Mouse (Mus musculus) intestine, embryonic 16.5 days (tissue): ENCODE data around the gene Gm49673. TPM values are rescaled to one million over a fixed set of nuclear protein-coding genes. Genes with fewer than 3 reads are reported as not detected.
A peak's percentile ranks its signal among the peaks of the same experiment; 100 is the strongest.
"Not testable (repeated sequence)": the region's sequence is repeated elsewhere in the genome, so short reads cannot be mapped to it uniquely, and the experiment has no call there.

Experiments
- ATAC-seq: fragments of 200-750 bp; cut with Nextera tagmentation; 2 replicates; pipeline ENCODE4 v1.8.0; 2017; ENCODE audit warnings: moderate TSS enrichment, moderate library complexity
- H3K27ac ChIP-seq: fragments of 300-500 bp; sonication (generic); 2 replicates; pipeline ENCODE4 v1.5.1; 2014; ENCODE audit warnings: mild to moderate bottlenecking, low read length
- H3K27me3 ChIP-seq: fragments of 300-500 bp; sonication (generic); replicated peaks from 2 replicates; pipeline ENCODE4 v1.6.1; 2014; ENCODE audit warnings: low read length, control low read depth, mixed read lengths; ENCODE audit not compliant: control insufficient read depth, insufficient read depth
- H3K36me3 ChIP-seq: fragments of 300-500 bp; sonication (generic); 2 replicates; pipeline ENCODE4 v1.6.1; 2014; ENCODE audit warnings: low read length, control low read depth; ENCODE audit not compliant: control insufficient read depth, insufficient read depth
- H3K4me1 ChIP-seq: fragments of 300-500 bp; sonication (generic); 2 replicates; pipeline ENCODE4 v1.6.1; 2014; ENCODE audit warnings: low read length, control low read depth, mixed read lengths; ENCODE audit not compliant: control insufficient read depth, insufficient read depth
- H3K4me2 ChIP-seq: fragments of 300-500 bp; sonication (generic); 2 replicates; pipeline ENCODE4 v1.6.1; 2014; ENCODE audit warnings: low read depth, low read length, control low read depth
- H3K4me3 ChIP-seq: fragments of 300-500 bp; sonication (generic); 2 replicates; pipeline ENCODE4 v1.5.1; 2014; ENCODE audit warnings: mild to moderate bottlenecking, low read length
- H3K9ac ChIP-seq: fragments of 300-500 bp; sonication (generic); 2 replicates; pipeline ENCODE4 v1.6.1; 2014; ENCODE audit warnings: low read depth, low read length
- H3K9me3 ChIP-seq: fragments of 300-500 bp; sonication (generic); 2 replicates; pipeline ENCODE4 v1.6.1; 2016; ENCODE audit warnings: low read length, control low read depth; ENCODE audit not compliant: control insufficient read depth
- WGBS: fragments of 180-500 bp; shearing (Covaris S2); extraction: QIAGEN DNeasy Blood & Tissue Kit; methylation state at CpG from one replicate; pipeline ENCODE4 v1.1.7; 2014; 5-methylcytosine and 5-hydroxymethylcytosine counted together
- polyA plus RNA-seq: library from polyadenylated mRNA; unstranded; fragments of >200 nt; fragmentation: Nextera tagmentation; extraction: Ambion mirVana; gene quantifications from 2 replicates; pipeline ENCODE4 v1.2.1, GENCODE M21; 2015

The Gm49673 gene
- polyA plus RNA-seq, 1 experiment from 2014 or later = not detected

DNA sequence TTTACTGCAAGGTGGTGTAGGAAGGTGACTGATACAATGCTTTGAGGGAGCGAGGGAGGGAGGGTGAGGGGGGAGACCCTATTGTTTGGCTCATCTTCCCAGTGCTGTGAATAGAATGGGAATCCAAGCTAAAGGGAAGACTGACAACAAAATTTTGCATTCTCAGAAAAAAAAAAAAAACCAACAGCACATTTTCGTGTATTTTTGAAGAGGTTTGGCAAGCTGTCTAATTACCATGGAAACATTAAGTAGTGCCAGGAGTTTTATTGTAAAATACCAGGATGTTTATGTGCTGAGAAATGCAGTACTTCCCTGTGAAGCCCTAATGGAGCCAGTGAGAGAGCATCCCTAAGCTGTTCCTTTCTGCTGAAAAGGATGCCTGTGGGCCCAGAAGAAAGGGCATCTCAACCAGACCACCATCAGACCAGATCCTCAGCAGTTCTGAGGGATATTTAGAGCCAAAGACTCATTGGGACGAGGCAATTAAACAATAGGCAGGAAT, 90.9 kb downstream of the Gm49673 start:
- not testable (repeated sequence) for H3K4me2 ChIP-seq, H3K36me3 ChIP-seq, H3K27ac ChIP-seq, H3K4me3 ChIP-seq, H3K4me1 ChIP-seq, ATAC-seq, H3K27me3 ChIP-seq, H3K9me3 ChIP-seq, H3K9ac ChIP-seq
- 64% methylated on average over 2 of the region's 3 CpGs for WGBS

- H3K27me3 ChIP-seq, H3K4me2 ChIP-seq, H3K4me1 ChIP-seq, H3K9ac ChIP-seq, ATAC-seq, H3K4me3 ChIP-seq, H3K9me3 ChIP-seq, H3K36me3 ChIP-seq, H3K27ac ChIP-seq: not testable (repeated sequence)
- 75% methylated on average over 4 of the region's 6 CpGs for WGBS
These were observed 91.5 kb downstream of the Gm49673 start for GRCm38 (mm10) chr17:8055919-8056589.

DNA sequence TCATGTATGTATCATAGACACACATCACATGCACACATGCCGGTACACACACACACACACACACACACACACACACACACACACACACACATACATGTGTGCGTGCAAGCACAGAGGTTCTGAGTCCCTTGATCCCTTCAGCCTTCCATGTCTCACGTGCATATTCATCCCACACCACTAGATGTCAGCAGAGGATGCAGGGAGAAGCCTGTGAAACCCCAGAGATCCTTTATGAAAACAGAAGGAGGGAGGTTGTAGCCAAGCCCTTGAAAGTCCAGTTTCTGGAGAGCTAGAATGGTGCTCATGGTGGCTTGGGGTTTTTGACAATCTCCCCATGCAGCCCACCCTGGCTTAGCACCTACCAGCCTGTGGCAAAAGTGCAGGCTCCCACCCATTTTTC, 96.3 kb downstream of the Gm49673 start:
- not testable (repeated sequence) for H3K36me3 ChIP-seq, H3K4me2 ChIP-seq, H3K27me3 ChIP-seq, H3K4me1 ChIP-seq, H3K27ac ChIP-seq, H3K4me3 ChIP-seq, H3K9me3 ChIP-seq, H3K9ac ChIP-seq
- 34% methylated on average over 3 of the region's 3 CpGs for WGBS
- ATAC-seq = peak; percentile 36

DNA sequence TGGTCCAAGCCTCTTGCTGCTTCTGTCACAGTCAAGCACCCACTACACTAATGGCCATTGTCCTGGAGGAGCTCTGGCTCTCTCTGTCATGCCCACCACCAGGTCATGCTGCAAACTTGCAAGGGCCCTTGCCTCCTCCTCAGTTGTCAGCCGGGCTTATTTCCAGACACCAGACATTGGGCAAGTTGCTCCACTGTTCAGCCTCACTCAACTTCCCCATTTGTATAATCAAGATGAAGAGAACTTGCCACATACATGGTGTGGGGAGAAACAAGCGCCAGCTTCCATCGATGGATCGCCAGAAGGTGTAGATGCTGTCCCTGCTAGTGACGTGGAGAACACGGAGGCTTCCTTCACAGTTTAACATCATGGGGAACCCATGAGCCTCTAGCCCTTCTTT, 97.4 kb downstream of the Gm49673 start:
- not testable (repeated sequence) for H3K27me3 ChIP-seq, H3K4me1 ChIP-seq, H3K4me2 ChIP-seq, H3K9me3 ChIP-seq, ATAC-seq, H3K27ac ChIP-seq, H3K36me3 ChIP-seq, H3K4me3 ChIP-seq, H3K9ac ChIP-seq
- 88% methylated on average over 5 of the region's 6 CpGs for WGBS

DNA sequence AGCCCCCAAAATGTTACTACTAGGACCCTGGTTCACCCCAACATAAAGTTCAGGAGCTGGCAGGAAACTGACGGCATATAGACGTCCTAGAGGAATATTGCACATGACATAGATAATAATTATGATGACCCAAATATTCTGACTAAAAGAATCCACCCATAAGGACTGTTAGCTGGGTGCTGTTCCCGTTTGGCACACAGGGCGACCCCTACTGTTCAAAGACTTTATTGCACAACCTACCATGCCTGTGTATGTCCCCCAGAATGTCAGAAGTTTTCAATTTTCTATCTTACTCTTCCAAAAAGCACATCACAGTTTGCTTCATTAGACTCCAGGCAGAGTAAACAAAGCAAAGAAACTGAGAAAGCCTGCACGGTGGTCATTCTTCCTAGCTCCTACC, 101.4 kb downstream of the Gm49673 start:
- H3K36me3 ChIP-seq, H3K9me3 ChIP-seq, H3K9ac ChIP-seq, H3K27me3 ChIP-seq, H3K4me2 ChIP-seq, H3K27ac ChIP-seq, H3K4me3 ChIP-seq, ATAC-seq, H3K4me1 ChIP-seq: not testable (repeated sequence)
- 3% methylated on average over 2 of the region's 5 CpGs for WGBS

DNA sequence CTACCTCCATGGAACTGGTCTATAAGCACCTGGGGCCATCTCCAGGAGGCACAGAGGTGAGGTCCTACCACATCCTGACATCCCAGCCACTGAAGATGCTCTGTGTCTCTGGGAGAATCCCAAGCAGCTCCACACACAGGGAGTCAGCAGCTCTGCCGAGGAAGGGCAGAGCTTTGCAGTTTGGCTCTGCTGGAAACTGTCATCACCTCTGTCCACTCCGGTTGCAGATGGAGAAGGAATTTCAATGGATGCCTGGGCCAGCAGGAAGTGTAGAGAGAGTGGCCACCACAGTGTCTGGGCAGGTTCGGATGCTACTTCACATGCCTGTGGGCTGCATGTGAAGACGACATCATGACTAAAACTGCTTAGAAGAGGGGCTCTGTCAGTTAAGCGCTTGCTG, 106.4 kb downstream of the Gm49673 start:
- not testable (repeated sequence) for ATAC-seq, H3K4me1 ChIP-seq, H3K9me3 ChIP-seq, H3K4me3 ChIP-seq, H3K36me3 ChIP-seq, H3K4me2 ChIP-seq, H3K9ac ChIP-seq, H3K27ac ChIP-seq, H3K27me3 ChIP-seq
- WGBS = no CpG with 5 or more reads among the region's 5 CpGs

GRCm38 (mm10) chr17:8039916-8040635, 107.5 kb downstream of the Gm49673 start:
- not testable (repeated sequence) for ATAC-seq, H3K9me3 ChIP-seq, H3K4me2 ChIP-seq, H3K27ac ChIP-seq, H3K4me3 ChIP-seq, H3K36me3 ChIP-seq, H3K4me1 ChIP-seq, H3K9ac ChIP-seq, H3K27me3 ChIP-seq
- WGBS = no CpG with 5 or more reads among the region's 12 CpGs

GRCm38 (mm10) chr17:8036976-8037375, 110.6 kb downstream of the Gm49673 start:
- ATAC-seq, H3K9ac ChIP-seq, H3K9me3 ChIP-seq, H3K4me3 ChIP-seq, H3K27me3 ChIP-seq, H3K27ac ChIP-seq, H3K36me3 ChIP-seq, H3K4me2 ChIP-seq, H3K4me1 ChIP-seq: not testable (repeated sequence)
- WGBS = 65% methylated on average over 4 of the region's 6 CpGs
